Mouse (Mus musculus) ES-Bruce4 (cell line): Measurements from ENCODE around the gene Camkmt. TPM values are rescaled to one million over a fixed set of nuclear protein-coding genes. Genes with fewer than 3 reads are reported as not detected.

Experiments used
- H3K27ac ChIP-seq: 2 replicates; pipeline ENCODE4 v1.5.1; 2012; ENCODE audit warnings: low read length, inconsistent platforms; ENCODE audit not compliant: insufficient read depth
- H3K27me3 ChIP-seq: 2 replicates; pipeline ENCODE4 v1.6.1; 2012; ENCODE audit warnings: mild to moderate bottlenecking, low read length, inconsistent platforms; ENCODE audit not compliant: control insufficient read depth, poor library complexity, insufficient read depth, severe bottlenecking
- H3K36me3 ChIP-seq: 2 replicates; pipeline ENCODE4 v1.6.1; 2012; ENCODE audit warnings: inconsistent platforms, mild to moderate bottlenecking, low read length, moderate library complexity; ENCODE audit not compliant: control insufficient read depth, poor library complexity, insufficient read depth, severe bottlenecking
- H3K4me1 ChIP-seq: one replicate; pipeline ENCODE4 v1.8.1; 2011; ENCODE audit warnings: low read length; ENCODE audit not compliant: control insufficient read depth, insufficient read depth
- H3K4me3 ChIP-seq: 2 replicates; pipeline ENCODE4 v1.5.1; 2011; ENCODE audit warnings: low read depth, mild to moderate bottlenecking, low read length
- H3K9ac ChIP-seq: 2 replicates; pipeline ENCODE4 v1.6.1; 2012; ENCODE audit warnings: low read depth, mild to moderate bottlenecking, inconsistent platforms; ENCODE audit not compliant: poor library complexity, severe bottlenecking
- H3K9me3 ChIP-seq: replicated peaks from 2 replicates; pipeline ENCODE4 v1.6.1; 2012; ENCODE audit warnings: mild to moderate bottlenecking, low read length, inconsistent platforms; ENCODE audit not compliant: control insufficient read depth, poor library complexity, insufficient read depth, severe bottlenecking
- CTCF ChIP-seq: IDR thresholded peaks from one replicate; pipeline ENCODE4 v1.8.1; 2011; ENCODE audit warnings: low read depth, low read length
- EP300 ChIP-seq: IDR thresholded peaks from 2 replicates; pipeline ENCODE4 v1.6.1; 2011; ENCODE audit warnings: low read depth, low read length; ENCODE audit not compliant: insufficient read depth
- POLR2A ChIP-seq: IDR thresholded peaks from one replicate; pipeline ENCODE4 v1.8.1; 2011; ENCODE audit warnings: low read length; ENCODE audit not compliant: insufficient read depth
- polyA plus RNA-seq: library from polyadenylated mRNA; stranded (reverse); fragments of >200 nt; gene quantifications from 2 replicates; pipeline ENCODE4 v1.2.4, GENCODE M21; 2011; ENCODE audit warnings: low read depth; ENCODE audit not compliant: missing spikeins, insufficient read depth, insufficient read length

Gene Camkmt
- polyA plus RNA-seq, 1 experiment: 3.7 TPM

- H3K4me1 ChIP-seq: no peaks in the 10 kb centered on the region
- no peak overlapping the region for H3K27ac ChIP-seq
- H3K36me3 ChIP-seq: peaks cover 12% of the 10 kb centered on the region
- peaks cover 33% of the 10 kb centered on the region for H3K9me3 ChIP-seq
- H3K4me3 ChIP-seq: no peak overlapping the region
- no peak overlapping the region for H3K9ac ChIP-seq
- H3K27me3 ChIP-seq: no peaks in the 10 kb centered on the region
- TF ChIP-seq CTCF (no peak), POLR2A (no peak), EP300 (no peak)
Measured at GRCm38 (mm10) chr17:85096396-85096795, 6.0 kb downstream of the Camkmt start.

- Histone ChIP-seq H3K9ac (no peak overlapping the region), H3K4me3 (no peak overlapping the region), H3K36me3 (peaks cover 12% of the 10 kb centered on the region), H3K27ac (peak overlapping the region; percentile 37), H3K9me3 (peaks cover 33% of the 10 kb centered on the region), H3K4me1 (peaks cover 1% of the 10 kb centered on the region), H3K27me3 (no peaks in the 10 kb centered on the region)
- TF ChIP-seq POLR2A (no peak), EP300 (0 out of 2 replicates have a peak, but pooled peaks have one; percentile 13), CTCF (no peak)
Measured at GRCm38 (mm10) chr17:85098677-85099323, 8.4 kb downstream of the Camkmt start.

GRCm38 (mm10) chr17:85100232-85100631 lies 9.9 kb downstream of the Camkmt start:
- H3K27me3 ChIP-seq: no peaks in the 10 kb centered on the region
- peaks cover 12% of the 10 kb centered on the region for H3K36me3 ChIP-seq
- no peak overlapping the region for H3K4me3 ChIP-seq
- peaks cover 33% of the 10 kb centered on the region for H3K9me3 ChIP-seq
- H3K4me1 ChIP-seq: peaks cover 1% of the 10 kb centered on the region
- H3K9ac ChIP-seq: no peak overlapping the region
- TF ChIP-seq POLR2A (no peak), CTCF (no peak), EP300 (no peak)
- peak overlapping the region; percentile 60; the same call in 1 of the 2 replicates for H3K27ac ChIP-seq

GRCm38 (mm10) chr17:85101751-85102150 lies 11.4 kb downstream of the Camkmt start:
- no peak overlapping the region for H3K4me3 ChIP-seq
- TF ChIP-seq EP300: 0 out of 2 replicates have a peak, but pooled peaks have one; percentile 77
- no peak for TF ChIP-seq POLR2A
- no peak for TF ChIP-seq CTCF
- H3K36me3 ChIP-seq: peaks cover 10% of the 10 kb centered on the region
- peaks cover 31% of the 10 kb centered on the region for H3K9me3 ChIP-seq
- H3K4me1 ChIP-seq: peaks cover 1% of the 10 kb centered on the region
- no peaks in the 10 kb centered on the region for H3K27me3 ChIP-seq
- 0 out of 2 replicates have a peak overlapping the region, but pooled peaks have one; percentile 9 for H3K27ac ChIP-seq
- H3K9ac ChIP-seq: no peak overlapping the region

GRCm38 (mm10) chr17:85103310-85103709 lies 13.0 kb downstream of the Camkmt start:
- H3K9ac ChIP-seq: no peak overlapping the region
- H3K9me3 ChIP-seq: peaks cover 19% of the 10 kb centered on the region
- TF ChIP-seq POLR2A (no peak), EP300 (0 out of 2 replicates have a peak, but pooled peaks have one; percentile 25)
- peaks cover 1% of the 10 kb centered on the region for H3K4me1 ChIP-seq
- H3K27ac ChIP-seq: no peak overlapping the region
- no peaks in the 10 kb centered on the region for H3K27me3 ChIP-seq
- no peak overlapping the region for H3K4me3 ChIP-seq
- H3K36me3 ChIP-seq: peaks cover 5% of the 10 kb centered on the region; the same call in 1 of the 2 replicates

GRCm38 (mm10) chr17:85110640-85111039 lies 20.3 kb downstream of the Camkmt start:
- no peaks in the 10 kb centered on the region for H3K27me3 ChIP-seq
- H3K4me3 ChIP-seq: no peak overlapping the region
- no peak overlapping the region for H3K9ac ChIP-seq
- no peaks in the 10 kb centered on the region for H3K36me3 ChIP-seq
- no peak overlapping the region for H3K27ac ChIP-seq
- no peaks in the 10 kb centered on the region for H3K4me1 ChIP-seq
- TF ChIP-seq EP300 (no peak), CTCF (no peak), POLR2A (no peak)
- H3K9me3 ChIP-seq: no peaks in the 10 kb centered on the region
